Mouse (Mus musculus) forebrain, embryonic 15.5 days (tissue): ENCODE measurements around the gene Cttnbp2nl. TPM values are rescaled to one million over a fixed set of nuclear protein-coding genes. Genes with fewer than 3 reads are reported as not detected.

ENCODE experiments used
- ATAC-seq: fragments of 200-750 bp; cut with Nextera tagmentation; replicated peaks from 2 replicates; pipeline ENCODE4 v1.8.0; 2017; ENCODE audit warnings: mild to moderate bottlenecking, moderate TSS enrichment, moderate library complexity
- H3K27ac ChIP-seq: fragments of 300-500 bp; sonication (generic); replicated peaks from 2 replicates; pipeline ENCODE4 v1.5.1; 2015; ENCODE audit warnings: mild to moderate bottlenecking, inconsistent platforms
- H3K27me3 ChIP-seq: fragments of 300-500 bp; sonication (generic); 2 replicates; pipeline ENCODE4 v1.6.1; 2015; ENCODE audit warnings: inconsistent platforms
- H3K36me3 ChIP-seq: fragments of 300-500 bp; sonication (generic); 2 replicates; pipeline ENCODE4 v1.6.1; 2015; ENCODE audit warnings: mild to moderate bottlenecking, inconsistent platforms
- H3K4me1 ChIP-seq: fragments of 300-500 bp; sonication (generic); 2 replicates; pipeline ENCODE4 v1.6.1; 2015; ENCODE audit warnings: inconsistent platforms
- H3K4me2 ChIP-seq: fragments of 300-500 bp; sonication (generic); replicated peaks from 2 replicates; pipeline ENCODE4 v1.6.1; 2015; ENCODE audit warnings: mild to moderate bottlenecking, inconsistent platforms
- H3K4me3 ChIP-seq: fragments of 300-500 bp; sonication (generic); 2 replicates; pipeline ENCODE4 v1.5.1; 2015; ENCODE audit warnings: mild to moderate bottlenecking, inconsistent platforms
- H3K9ac ChIP-seq: fragments of 300-500 bp; sonication (generic); replicated peaks from 2 replicates; pipeline ENCODE4 v1.6.1; 2015; ENCODE audit warnings: mild to moderate bottlenecking, inconsistent platforms
- H3K9me3 ChIP-seq: fragments of 300-500 bp; sonication (generic); 2 replicates; pipeline ENCODE4 v1.6.1; 2016; ENCODE audit warnings: inconsistent platforms
- WGBS: fragments of 180-500 bp; shearing (Covaris S2); methylation state at CpG from one replicate; pipeline ENCODE4 v1.1.7; 2015; ENCODE audit warnings: mixed read lengths; 5-methylcytosine and 5-hydroxymethylcytosine counted together
- polyA plus RNA-seq: library from polyadenylated mRNA; unstranded; fragments of >200 nt; fragmentation: Nextera tagmentation; extraction: Ambion mirVana; gene quantifications from 2 replicates; pipeline ENCODE4 v1.2.1, GENCODE M21; 2015

Gene Cttnbp2nl
- polyA plus RNA-seq, 1 experiment from 2014 or later, result 61.1 TPM

GRCm38 (mm10) chr3:104960026-104961000 is 92.6 kb downstream of the Cttnbp2nl start:
- Histone ChIP-seq H3K36me3 (no peaks in the 10 kb centered on the region), H3K9me3 (no peaks in the 10 kb centered on the region), H3K27me3 (peaks cover 46% of the 10 kb centered on the region), H3K4me3 (peak overlapping the region; percentile 53; the same call in 1 of the 2 replicates), H3K4me1 (peaks cover 16% of the 10 kb centered on the region), H3K4me2 (no peak overlapping the region), H3K27ac (no peak overlapping the region), H3K9ac (no peak overlapping the region)
- ATAC-seq, result no peak
- 7% methylated on average over 19 of the region's 19 CpGs for WGBS

- Histone ChIP-seq H3K27me3 (peaks cover 26% of the 10 kb centered on the region), H3K4me3 (no peak overlapping the region), H3K9ac (no peak overlapping the region), H3K36me3 (peaks cover 4% of the 10 kb centered on the region; the same call in 1 of the 2 replicates), H3K27ac (no peak overlapping the region), H3K9me3 (no peaks in the 10 kb centered on the region), H3K4me1 (peaks cover 3% of the 10 kb centered on the region), H3K4me2 (no peak overlapping the region)
- 91% methylated on average over 6 of the region's 6 CpGs for WGBS
- 0 out of 2 replicates have a peak, but pooled peaks have one; percentile 35 for ATAC-seq
Measured at GRCm38 (mm10) chr3:104956131-104956581, 96.8 kb downstream of the Cttnbp2nl start.

- no peaks in the 10 kb centered on the region for H3K4me1 ChIP-seq
- peaks cover 10% of the 10 kb centered on the region for H3K27me3 ChIP-seq
- peaks cover 8% of the 10 kb centered on the region; the same call in 1 of the 2 replicates for H3K36me3 ChIP-seq
- H3K27ac ChIP-seq, result no peak overlapping the region
- no peak overlapping the region for H3K4me3 ChIP-seq
- no peak overlapping the region for H3K4me2 ChIP-seq
- ATAC-seq, result no peak
- H3K9me3 ChIP-seq, result no peaks in the 10 kb centered on the region
- no peak overlapping the region for H3K9ac ChIP-seq
- WGBS, result 97% methylated on average over 15 of the region's 15 CpGs
Measured at GRCm38 (mm10) chr3:104954551-104954950, 98.4 kb downstream of the Cttnbp2nl start.

- Histone ChIP-seq H3K27ac (no peak overlapping the region), H3K4me2 (no peak overlapping the region), H3K27me3 (peaks cover 8% of the 10 kb centered on the region; the same call in 1 of the 2 replicates), H3K9ac (no peak overlapping the region), H3K36me3 (peaks cover 8% of the 10 kb centered on the region; the same call in 1 of the 2 replicates), H3K4me3 (no peak overlapping the region), H3K9me3 (no peaks in the 10 kb centered on the region), H3K4me1 (no peaks in the 10 kb centered on the region)
- no peak for ATAC-seq
- 97% methylated on average over 3 of the region's 3 CpGs for WGBS
Measured at GRCm38 (mm10) chr3:104954137-104954536, 98.8 kb downstream of the Cttnbp2nl start.

GRCm38 (mm10) chr3:104952891-104953670 is 99.9 kb downstream of the Cttnbp2nl start:
- 93% methylated on average over 22 of the region's 23 CpGs for WGBS
- Histone ChIP-seq H3K9me3 (no peaks in the 10 kb centered on the region), H3K4me3 (no peak overlapping the region), H3K9ac (no peak overlapping the region), H3K4me1 (no peaks in the 10 kb centered on the region), H3K4me2 (no peak overlapping the region), H3K27ac (no peak overlapping the region), H3K27me3 (no peaks in the 10 kb centered on the region; the same call in 1 of the 2 replicates), H3K36me3 (peaks cover 8% of the 10 kb centered on the region; the same call in 1 of the 2 replicates)
- ATAC-seq, result no peak

Other genes starting within 250 kb of the Cttnbp2nl start
- gene Mov10, start 234.6 kb downstream of the Cttnbp2nl start, polyA plus RNA-seq, result 7.5 and 7.6 TPM in 2 replicates
- 36.8 and 40.6 TPM in 2 replicates for gene St7l, start 189.1 kb downstream of the Cttnbp2nl start, polyA plus RNA-seq
- gene Capza1, start 188.6 kb downstream of the Cttnbp2nl start, polyA plus RNA-seq, result 170 and 176 TPM in 2 replicates
- 0.61 and 0.76 TPM in 2 replicates for gene Wnt2b, start 91.2 kb downstream of the Cttnbp2nl start, polyA plus RNA-seq
- not detected in 2 replicates for gene 4930564D02Rik, start 13.7 kb upstream of the Cttnbp2nl start, polyA plus RNA-seq